Mouse (Mus musculus): Measurements from ENCODE around the gene Pitx1.

DNA sequence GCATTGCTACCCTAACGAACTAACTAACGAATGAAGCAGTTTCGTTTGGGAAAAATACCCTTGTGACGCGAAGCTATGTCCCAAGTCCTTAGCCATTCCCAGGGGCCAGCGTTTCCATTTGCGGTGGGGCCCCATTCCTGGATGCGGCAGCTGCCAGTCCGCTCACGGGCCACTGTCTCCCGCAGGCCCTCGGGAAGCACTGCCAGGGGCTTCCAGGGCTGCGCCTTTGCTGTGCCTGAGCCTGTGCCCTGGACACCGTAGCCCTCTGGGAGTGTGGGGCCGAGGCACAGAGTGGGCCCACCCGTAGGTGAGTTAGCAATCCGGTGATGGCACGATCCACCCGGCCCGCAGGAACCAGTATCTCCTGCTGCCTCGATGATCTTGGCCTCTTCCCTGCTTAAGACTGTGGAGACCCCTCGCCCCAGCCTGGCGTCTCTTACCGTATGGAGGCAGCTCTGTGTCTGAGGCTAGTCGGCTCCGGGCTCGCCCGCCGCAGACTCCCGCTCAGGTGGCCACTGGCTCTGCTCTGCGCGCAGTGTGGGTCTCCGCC lies 369 bp downstream of the Pitx1 start:
- TF ChIP-seq CTCF (IDR thresholded peaks at IDR 0.05; ENCODE audit: low read depth) = no peak
- TF ChIP-seq EP300 (IDR thresholded peaks at IDR 0.05; ENCODE audit: low read depth) = no peak

Data from liver, embryonic 14.5 days (tissue).